Mouse (Mus musculus): ENCODE data around the gene Gm21887. TPM values are rescaled to one million over a fixed set of nuclear protein-coding genes. Genes with fewer than 3 reads are reported as not detected.
A peak's percentile ranks its signal among the peaks of the same experiment; 100 is the strongest.
"Not testable (repeated sequence)": the region's sequence is repeated elsewhere in the genome, so short reads cannot be mapped to it uniquely, and the experiment has no call there.

Gene Gm21887
- total RNA-seq, 2 experiments from 2014 or later = 18.0 to 35.3 TPM

DNA sequence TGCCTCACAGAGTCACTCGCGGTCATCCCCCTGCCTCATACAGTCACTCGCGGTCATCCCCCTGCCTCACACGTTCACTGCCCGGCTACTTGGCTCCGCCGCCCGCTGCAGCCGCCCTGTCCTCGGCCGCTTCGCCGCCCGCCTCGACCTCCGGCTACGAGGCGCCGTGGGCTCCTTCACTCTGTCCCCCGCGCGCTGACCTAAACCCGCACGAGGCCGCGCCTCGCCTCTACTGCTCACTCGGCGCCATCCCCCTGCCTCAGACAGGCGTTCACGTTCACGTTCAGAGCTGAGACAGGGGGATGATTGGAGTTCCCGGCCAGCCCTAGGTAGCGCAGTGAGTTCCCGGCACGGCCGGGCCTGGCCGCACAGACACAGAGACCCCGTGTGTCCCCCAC is 12.0 kb upstream of the Gm21887 start:
- DNase-seq (ENCODE audit: low spot score) = peak; percentile 64

- peak; percentile 97 for DNase-seq (ENCODE audit: low spot score)
Observed at GRCm38 (mm10) chrX:169997854-169998456, 11.5 kb upstream of the Gm21887 start.

DNA sequence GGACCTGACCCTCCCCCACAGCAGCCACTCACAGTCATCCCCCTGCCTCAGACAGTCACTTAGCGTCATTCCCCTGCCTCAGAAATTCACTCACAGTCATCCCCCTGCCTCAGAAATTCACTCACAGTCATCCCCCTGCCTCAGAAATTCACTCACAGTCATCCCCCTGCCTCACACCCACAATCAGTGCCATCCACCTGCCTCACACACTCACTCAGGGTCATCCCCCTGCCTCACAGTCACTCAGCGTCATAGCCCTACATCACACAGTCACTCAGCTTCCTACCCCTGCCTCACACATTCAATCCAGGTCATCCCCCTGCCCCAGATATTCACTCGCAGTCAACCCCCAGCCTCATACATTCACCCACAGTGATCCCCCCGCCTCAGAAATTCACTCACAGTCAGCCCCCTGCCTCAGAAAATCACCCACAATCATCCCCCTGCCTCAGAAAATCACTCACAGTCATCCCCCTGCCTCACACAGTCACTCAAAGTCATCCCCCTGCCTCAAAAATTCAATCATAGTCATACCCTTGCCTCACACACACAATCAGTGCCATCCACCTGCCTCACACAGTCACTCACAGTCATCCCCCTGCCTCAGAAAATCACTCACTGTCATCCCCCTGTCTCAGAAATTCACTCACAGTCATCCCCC is 10.8 kb upstream of the Gm21887 start:
- not testable (repeated sequence) for DNase-seq (ENCODE audit: low spot score)

DNA sequence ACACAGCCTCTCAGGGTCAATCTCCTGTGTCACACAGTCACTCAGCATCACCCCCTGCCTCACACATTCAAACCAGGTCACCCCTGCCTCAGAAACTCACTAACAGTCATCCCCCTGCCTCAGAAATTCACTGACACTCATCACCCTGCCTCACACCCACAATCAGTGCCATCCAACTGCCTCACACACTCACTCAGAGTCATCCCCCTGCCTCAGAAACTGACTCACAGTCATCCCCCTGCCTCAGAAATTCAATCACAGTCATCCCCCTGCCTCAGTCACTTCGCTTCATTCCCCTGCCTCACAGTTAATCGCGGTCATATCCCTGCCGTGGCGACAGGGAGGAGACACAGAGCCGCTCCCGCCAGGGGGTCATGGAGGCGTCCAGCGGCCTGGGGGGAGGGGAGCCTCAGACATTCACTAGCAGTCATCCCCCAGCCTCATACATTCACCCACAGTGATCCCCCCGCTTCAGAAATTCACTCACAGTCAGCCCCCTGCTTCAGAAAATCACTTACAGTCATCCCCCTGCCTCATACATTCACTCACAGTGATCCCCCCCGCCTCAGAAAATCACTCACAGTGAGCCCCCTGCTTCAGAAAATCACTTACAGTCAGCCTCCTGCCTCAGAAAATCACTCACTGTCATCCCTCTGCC is 10.1 kb upstream of the Gm21887 start:
- DNase-seq (ENCODE audit: low spot score) = not testable (repeated sequence)

- not testable (repeated sequence) for DNase-seq (ENCODE audit: low spot score)
Observed at GRCm38 (mm10) chrX:169999912-170000641, 9.4 kb upstream of the Gm21887 start.

GRCm38 (mm10) chrX:170000642-170001387 is 8.6 kb upstream of the Gm21887 start:
- not testable (repeated sequence) for DNase-seq (ENCODE audit: low spot score)

GRCm38 (mm10) chrX:170001388-170001695 is 8.1 kb upstream of the Gm21887 start:
- not testable (repeated sequence) for DNase-seq (ENCODE audit: low spot score)

DNA sequence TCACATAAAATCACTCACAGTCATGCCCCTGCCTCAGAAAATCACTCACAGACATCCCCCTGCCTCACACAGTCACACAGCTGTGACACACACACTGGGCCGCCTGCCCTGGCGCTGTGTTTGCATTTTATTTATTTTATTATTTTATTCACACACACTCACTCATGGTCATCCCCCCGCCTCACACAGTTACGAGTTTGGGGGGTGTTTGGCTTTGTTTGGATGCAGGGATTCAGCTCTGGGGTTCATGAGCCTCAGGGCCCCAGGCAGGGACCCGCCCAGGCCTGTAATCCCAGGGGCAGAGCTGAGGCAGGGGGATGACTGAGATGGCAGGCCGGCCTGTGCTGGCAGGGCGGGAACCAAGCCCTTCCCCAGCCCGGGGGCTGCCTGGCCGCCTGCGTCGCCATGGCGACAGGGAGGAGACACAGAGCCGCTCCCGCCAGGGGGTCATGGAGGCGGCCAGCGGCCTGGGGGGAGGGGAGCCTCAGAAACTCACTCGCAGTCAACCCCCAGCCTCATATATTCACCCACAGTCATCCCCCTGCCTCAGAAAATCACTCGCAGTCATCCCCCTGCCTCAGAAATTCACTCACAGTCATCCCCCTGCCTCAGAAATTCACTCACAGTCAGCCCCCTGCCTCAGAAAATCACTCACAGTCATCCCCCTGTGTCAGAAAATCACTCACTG is 6.8 kb upstream of the Gm21887 start:
- not testable (repeated sequence) for DNase-seq (ENCODE audit: low spot score)

GRCm38 (mm10) chrX:170003536-170003935 is 5.9 kb upstream of the Gm21887 start:
- not testable (repeated sequence) for DNase-seq (ENCODE audit: low spot score)

GRCm38 (mm10) chrX:170004236-170004635 is 5.2 kb upstream of the Gm21887 start:
- not testable (repeated sequence) for DNase-seq (ENCODE audit: low spot score)

DNA sequence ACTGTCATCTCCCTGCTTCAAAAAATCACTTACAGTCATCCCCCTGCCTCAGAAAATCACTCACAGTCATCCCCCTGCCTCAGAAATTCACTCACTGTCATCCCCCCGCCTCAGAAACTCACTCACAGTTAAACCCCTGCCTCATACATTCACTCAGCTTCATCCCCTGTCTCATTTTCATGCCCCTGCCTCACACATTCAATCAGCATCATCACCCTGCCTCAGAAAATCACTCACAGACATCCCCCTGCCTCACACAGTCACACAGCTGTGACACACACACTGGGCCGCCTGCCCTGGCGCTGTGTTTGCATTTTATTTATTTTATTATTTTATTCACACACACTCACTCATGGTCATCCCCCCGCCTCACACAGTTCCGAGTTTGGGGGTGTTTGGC is 4.7 kb upstream of the Gm21887 start:
- not testable (repeated sequence) for DNase-seq (ENCODE audit: low spot score)

- DNase-seq (ENCODE audit: low spot score) = not testable (repeated sequence)
Observed at GRCm38 (mm10) chrX:170005194-170005593, 4.3 kb upstream of the Gm21887 start.

DNA sequence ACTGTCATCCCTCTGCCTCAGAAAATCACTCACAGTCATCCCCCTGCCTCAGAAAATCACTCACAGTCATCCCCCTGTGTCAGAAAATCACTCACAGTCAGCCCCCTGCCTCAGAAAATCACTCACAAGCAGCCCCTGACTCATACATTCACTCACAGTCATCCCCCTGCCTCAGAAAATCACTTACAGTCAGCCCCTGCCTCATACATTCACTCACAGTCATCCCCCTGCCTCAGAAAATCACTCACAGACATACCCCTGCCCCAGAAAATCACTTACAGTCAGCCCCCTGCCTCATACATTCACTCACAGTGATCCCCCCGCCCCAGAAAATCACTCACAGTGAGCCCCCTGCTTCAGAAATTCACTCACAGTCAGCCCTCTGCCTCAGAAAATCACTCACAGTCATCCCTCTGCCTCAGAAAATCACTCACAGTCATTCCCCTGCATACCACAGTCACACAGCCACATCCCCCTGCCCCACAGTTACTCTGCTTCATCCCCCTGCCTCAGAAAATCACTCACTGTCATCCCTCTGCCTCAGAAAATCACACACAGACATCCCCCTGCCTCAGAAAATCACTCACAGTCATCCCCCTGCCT is 3.7 kb upstream of the Gm21887 start:
- not testable (repeated sequence) for DNase-seq (ENCODE audit: low spot score)

- not testable (repeated sequence) for DNase-seq (ENCODE audit: low spot score)
Observed at GRCm38 (mm10) chrX:170006694-170007247, 2.7 kb upstream of the Gm21887 start.

- not testable (repeated sequence) for DNase-seq (ENCODE audit: low spot score)
Observed at GRCm38 (mm10) chrX:170007375-170008178, 1.9 kb upstream of the Gm21887 start.

DNA sequence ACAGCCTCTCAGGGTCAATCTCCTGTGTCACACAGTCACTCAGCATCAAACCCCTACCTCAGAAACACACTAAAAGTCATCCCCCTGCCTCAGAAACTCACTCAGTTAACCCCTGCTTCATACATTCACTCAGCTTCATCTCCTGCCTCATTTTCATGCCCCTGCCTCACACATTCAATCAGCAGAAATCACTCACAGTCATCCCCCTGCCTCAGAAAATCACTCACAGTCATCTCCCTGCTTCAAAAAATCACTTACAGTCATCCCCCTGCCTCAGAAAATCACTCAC is 1.3 kb upstream of the Gm21887 start:
- not testable (repeated sequence) for DNase-seq (ENCODE audit: low spot score)

DNA sequence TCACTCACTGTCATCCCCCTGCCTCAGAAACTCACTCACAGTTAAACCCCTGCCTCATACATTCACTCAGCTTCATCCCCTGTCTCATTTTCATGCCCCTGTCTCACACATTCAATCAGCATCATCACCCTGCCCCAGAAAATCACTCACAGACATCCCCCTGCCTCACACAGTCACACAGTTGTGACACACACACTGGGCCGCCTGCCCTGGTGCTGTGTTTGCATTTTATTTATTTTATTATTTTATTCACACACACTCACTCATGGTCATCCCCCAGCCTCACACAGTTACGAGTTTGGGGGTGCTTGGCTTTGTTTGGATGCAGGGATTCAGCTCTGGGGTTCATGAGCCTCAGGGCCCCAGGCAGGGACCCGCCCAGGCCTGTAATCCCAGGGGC is 875 bp upstream of the Gm21887 start:
- DNase-seq (ENCODE audit: low spot score) = not testable (repeated sequence)

DNA sequence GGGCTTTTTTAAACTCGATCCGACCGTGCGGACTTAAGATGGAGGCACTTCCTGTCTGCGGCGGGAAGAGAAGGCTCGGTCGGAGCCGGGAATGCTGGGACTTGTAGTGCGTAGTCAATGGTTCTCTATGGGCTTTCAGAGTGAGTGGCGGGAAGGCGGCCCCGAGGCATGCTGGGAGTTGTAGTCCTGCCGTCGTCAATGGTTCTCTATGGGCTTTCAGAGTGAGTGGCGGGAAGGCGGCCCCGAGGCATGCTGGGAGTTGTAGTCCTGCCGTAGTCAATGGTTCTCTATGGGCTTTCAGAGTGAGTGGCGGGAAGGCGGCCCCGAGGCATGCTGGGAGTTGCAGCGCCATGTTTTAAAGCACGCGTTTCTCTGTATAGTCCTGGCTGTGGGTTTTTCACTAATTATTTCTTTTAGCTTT is 352 bp downstream of the Gm21887 start:
- DNase-seq (ENCODE audit: low spot score) = peak; percentile 100

Measured in gastrocnemius, adult 18-20 months (tissue).